Mouse (Mus musculus): ENCODE results near the gene B3gnt3. TPM values are rescaled to one million over a fixed set of nuclear protein-coding genes. Genes with fewer than 3 reads are reported as not detected.

Gene B3gnt3
- polyA plus RNA-seq, 1 experiment from 2014 or later: 0.35 TPM

GRCm38 (mm10) chr8:71660325-71661120, 41.1 kb downstream of the B3gnt3 start:
- Histone ChIP-seq H3K27ac (replicated peaks; ENCODE audit: low read depth, low read length) (no peak overlapping the region), H3K4me1 (ENCODE audit: control insufficient read depth, insufficient read depth, low read length) (no peaks in the 10 kb centered on the region), H3K9me3 (ENCODE audit: control insufficient read depth, low read length) (no peaks in the 10 kb centered on the region), H3K27me3 (ENCODE audit: control insufficient read depth, insufficient read depth, low read length) (peaks cover 42% of the 10 kb centered on the region), H3K9ac (ENCODE audit: low read length) (no peak overlapping the region), H3K36me3 (ENCODE audit: control insufficient read depth, insufficient read depth, low read length) (no peaks in the 10 kb centered on the region), H3K4me3 (ENCODE audit: low read depth, low read length) (no peak overlapping the region), H3K4me2 (ENCODE audit: low read depth, severe bottlenecking) (no peak overlapping the region)
- 0 out of 2 replicates have a peak, but pooled peaks have one; percentile 37 for ATAC-seq (ENCODE audit: insufficient number of reproducible peaks, low FRiP score, low TSS enrichment, low read depth)
- WGBS: 8% methylated on average over 36 of the region's 36 CpGs
- peak; percentile 93 for DNase-seq (ENCODE audit: low spot score)

- no peak for ATAC-seq (ENCODE audit: insufficient number of reproducible peaks, low FRiP score, low TSS enrichment, low read depth)
- Histone ChIP-seq H3K27ac (replicated peaks; ENCODE audit: low read depth, low read length) (no peak overlapping the region), H3K27me3 (ENCODE audit: control insufficient read depth, insufficient read depth, low read length) (peaks cover 50% of the 10 kb centered on the region), H3K9me3 (ENCODE audit: control insufficient read depth, low read length) (no peaks in the 10 kb centered on the region), H3K4me2 (ENCODE audit: low read depth, severe bottlenecking) (no peak overlapping the region), H3K36me3 (ENCODE audit: control insufficient read depth, insufficient read depth, low read length) (no peaks in the 10 kb centered on the region), H3K4me3 (ENCODE audit: low read depth, low read length) (no peak overlapping the region), H3K4me1 (ENCODE audit: control insufficient read depth, insufficient read depth, low read length) (no peaks in the 10 kb centered on the region), H3K9ac (ENCODE audit: low read length) (no peak overlapping the region)
- 77% methylated on average over 1 of the region's 1 CpGs for WGBS
- no peak for DNase-seq (ENCODE audit: low spot score)
Measured at GRCm38 (mm10) chr8:71659751-71660150, 41.8 kb downstream of the B3gnt3 start.

- no peak overlapping the region for H3K9ac ChIP-seq (ENCODE audit: low read length)
- H3K4me1 ChIP-seq (ENCODE audit: control insufficient read depth, insufficient read depth, low read length): no peaks in the 10 kb centered on the region
- WGBS: 33% methylated on average over 17 of the region's 17 CpGs
- peaks cover 57% of the 10 kb centered on the region for H3K27me3 ChIP-seq (ENCODE audit: control insufficient read depth, insufficient read depth, low read length)
- no peak overlapping the region for H3K4me3 ChIP-seq (ENCODE audit: low read depth, low read length)
- no peak for DNase-seq (ENCODE audit: low spot score)
- H3K27ac ChIP-seq (replicated peaks; ENCODE audit: low read depth, low read length): no peak overlapping the region
- no peaks in the 10 kb centered on the region for H3K36me3 ChIP-seq (ENCODE audit: control insufficient read depth, insufficient read depth, low read length)
- no peak for ATAC-seq (ENCODE audit: insufficient number of reproducible peaks, low FRiP score, low TSS enrichment, low read depth)
- H3K4me2 ChIP-seq (ENCODE audit: low read depth, severe bottlenecking): no peak overlapping the region
- H3K9me3 ChIP-seq (ENCODE audit: control insufficient read depth, low read length): no peaks in the 10 kb centered on the region
Measured at GRCm38 (mm10) chr8:71658515-71659049, 43.0 kb downstream of the B3gnt3 start.

- Histone ChIP-seq H3K36me3 (ENCODE audit: control insufficient read depth, insufficient read depth, low read length) (no peaks in the 10 kb centered on the region), H3K9ac (ENCODE audit: low read length) (no peak overlapping the region), H3K27ac (replicated peaks; ENCODE audit: low read depth, low read length) (no peak overlapping the region), H3K4me1 (ENCODE audit: control insufficient read depth, insufficient read depth, low read length) (no peaks in the 10 kb centered on the region), H3K4me3 (ENCODE audit: low read depth, low read length) (no peak overlapping the region), H3K9me3 (ENCODE audit: control insufficient read depth, low read length) (no peaks in the 10 kb centered on the region), H3K4me2 (ENCODE audit: low read depth, severe bottlenecking) (no peak overlapping the region), H3K27me3 (ENCODE audit: control insufficient read depth, insufficient read depth, low read length) (peaks cover 57% of the 10 kb centered on the region)
- ATAC-seq (ENCODE audit: insufficient number of reproducible peaks, low FRiP score, low TSS enrichment, low read depth) (no peak), DNase-seq (ENCODE audit: low spot score) (no peak)
- 19% methylated on average over 9 of the region's 9 CpGs for WGBS
Measured at GRCm38 (mm10) chr8:71657816-71658215, 43.8 kb downstream of the B3gnt3 start.

GRCm38 (mm10) chr8:71654600-71654999, 47.0 kb downstream of the B3gnt3 start:
- H3K4me2 ChIP-seq (ENCODE audit: low read depth, severe bottlenecking): peak overlapping the region; percentile 29; the same call in 1 of the 2 replicates
- peaks cover 44% of the 10 kb centered on the region for H3K27me3 ChIP-seq (ENCODE audit: control insufficient read depth, insufficient read depth, low read length)
- H3K9ac ChIP-seq (ENCODE audit: low read length): no peak overlapping the region
- H3K27ac ChIP-seq (replicated peaks; ENCODE audit: low read depth, low read length): no peak overlapping the region
- 2% methylated on average over 24 of the region's 24 CpGs for WGBS
- no peak overlapping the region for H3K4me3 ChIP-seq (ENCODE audit: low read depth, low read length)
- H3K4me1 ChIP-seq (ENCODE audit: control insufficient read depth, insufficient read depth, low read length): no peaks in the 10 kb centered on the region
- no peaks in the 10 kb centered on the region for H3K9me3 ChIP-seq (ENCODE audit: control insufficient read depth, low read length)
- H3K36me3 ChIP-seq (ENCODE audit: control insufficient read depth, insufficient read depth, low read length): no peaks in the 10 kb centered on the region
- ATAC-seq (ENCODE audit: insufficient number of reproducible peaks, low FRiP score, low TSS enrichment, low read depth) (peak; percentile 27; the same call in 1 of the 2 replicates), DNase-seq (ENCODE audit: low spot score) (peak; percentile 68)

- Histone ChIP-seq H3K27me3 (ENCODE audit: control insufficient read depth, insufficient read depth, low read length) (no peaks in the 10 kb centered on the region), H3K9me3 (ENCODE audit: control insufficient read depth, low read length) (no peaks in the 10 kb centered on the region), H3K4me1 (ENCODE audit: control insufficient read depth, insufficient read depth, low read length) (no peaks in the 10 kb centered on the region), H3K27ac (replicated peaks; ENCODE audit: low read depth, low read length) (no peak overlapping the region), H3K4me2 (ENCODE audit: low read depth, severe bottlenecking) (no peak overlapping the region), H3K9ac (ENCODE audit: low read length) (no peak overlapping the region), H3K4me3 (ENCODE audit: low read depth, low read length) (no peak overlapping the region), H3K36me3 (ENCODE audit: control insufficient read depth, insufficient read depth, low read length) (no peaks in the 10 kb centered on the region)
- ATAC-seq (ENCODE audit: insufficient number of reproducible peaks, low FRiP score, low TSS enrichment, low read depth) (no peak), DNase-seq (ENCODE audit: low spot score) (no peak)
- 87% methylated on average over 9 of the region's 9 CpGs for WGBS
Measured at GRCm38 (mm10) chr8:71645510-71645909, 56.1 kb downstream of the B3gnt3 start.

Other genes starting within 250 kb of the B3gnt3 start
- 38.7 and 43.4 TPM in 2 replicates for gene Abhd8, start 238.1 kb downstream of the B3gnt3 start, polyA plus RNA-seq (2014; fragmentation: Nextera tagmentation; extraction: Ambion mirVana)
- gene Mrpl34, start 236.8 kb downstream of the B3gnt3 start, polyA plus RNA-seq (2014; fragmentation: Nextera tagmentation; extraction: Ambion mirVana): 216 and 231 TPM in 2 replicates
- gene Dda1, start 232.6 kb downstream of the B3gnt3 start, polyA plus RNA-seq (2014; fragmentation: Nextera tagmentation; extraction: Ambion mirVana): 115 TPM in 2 replicates
- 3.0 and 4.2 TPM in 2 replicates for gene Ano8, start 215.8 kb downstream of the B3gnt3 start, polyA plus RNA-seq (2014; fragmentation: Nextera tagmentation; extraction: Ambion mirVana)
- 8.3 and 8.7 TPM in 2 replicates for gene Gtpbp3, start 213.7 kb downstream of the B3gnt3 start, polyA plus RNA-seq (2014; fragmentation: Nextera tagmentation; extraction: Ambion mirVana)
- 57.9 and 58.2 TPM in 2 replicates for gene Plvap, start 190.0 kb downstream of the B3gnt3 start, polyA plus RNA-seq (2014; fragmentation: Nextera tagmentation; extraction: Ambion mirVana)
- gene Ccdc194, start 176.1 kb downstream of the B3gnt3 start, polyA plus RNA-seq (2014; fragmentation: Nextera tagmentation; extraction: Ambion mirVana): 0.30 and 0.71 TPM in 2 replicates
- 1.7 and 1.8 TPM in 2 replicates for gene Bst2, start 164.3 kb downstream of the B3gnt3 start, polyA plus RNA-seq (2014; fragmentation: Nextera tagmentation; extraction: Ambion mirVana)
- 66.5 and 74.2 TPM in 2 replicates for gene Mvb12a, start 158.9 kb downstream of the B3gnt3 start, polyA plus RNA-seq (2014; fragmentation: Nextera tagmentation; extraction: Ambion mirVana)
- 0.27 TPM in 1 of 2 replicates, not detected in the other for gene Tmem221, start 142.9 kb downstream of the B3gnt3 start, polyA plus RNA-seq (2014; fragmentation: Nextera tagmentation; extraction: Ambion mirVana)
- gene Nxnl1, start 135.2 kb downstream of the B3gnt3 start, polyA plus RNA-seq (2014; fragmentation: Nextera tagmentation; extraction: Ambion mirVana): not detected in 2 replicates
- gene Slc27a1, start 132.9 kb downstream of the B3gnt3 start, polyA plus RNA-seq (2014; fragmentation: Nextera tagmentation; extraction: Ambion mirVana): 16.7 and 18.0 TPM in 2 replicates
- 230 and 239 TPM in 2 replicates for gene Pgls, start 109.6 kb downstream of the B3gnt3 start, polyA plus RNA-seq (2014; fragmentation: Nextera tagmentation; extraction: Ambion mirVana)
- gene Fam129c, start 104.1 kb downstream of the B3gnt3 start, polyA plus RNA-seq (2014; fragmentation: Nextera tagmentation; extraction: Ambion mirVana): 2.7 and 3.8 TPM in 2 replicates
- gene Colgalt1, start 90.8 kb downstream of the B3gnt3 start, polyA plus RNA-seq (2014; fragmentation: Nextera tagmentation; extraction: Ambion mirVana): 46.6 and 49.8 TPM in 2 replicates
- gene Unc13a, start 30.0 kb downstream of the B3gnt3 start, polyA plus RNA-seq (2014; fragmentation: Nextera tagmentation; extraction: Ambion mirVana): 0.50 and 0.59 TPM in 2 replicates
- 1.4 and 2.5 TPM in 2 replicates for gene Jak3, start 25.5 kb downstream of the B3gnt3 start, polyA plus RNA-seq (2014; fragmentation: Nextera tagmentation; extraction: Ambion mirVana)
- gene Insl3, start 12.6 kb downstream of the B3gnt3 start, polyA plus RNA-seq (2014; fragmentation: Nextera tagmentation; extraction: Ambion mirVana): not detected in 2 replicates
- gene Fcho1, start 23.9 kb upstream of the B3gnt3 start, polyA plus RNA-seq (2014; fragmentation: Nextera tagmentation; extraction: Ambion mirVana): 2.7 and 3.4 TPM in 2 replicates
- 4.2 and 4.5 TPM in 2 replicates for gene Zfp709, start 180.2 kb upstream of the B3gnt3 start, polyA plus RNA-seq (2014; fragmentation: Nextera tagmentation; extraction: Ambion mirVana)
- 5.4 and 6.7 TPM in 2 replicates for gene Zfp882, start 206.8 kb upstream of the B3gnt3 start, polyA plus RNA-seq (2014; fragmentation: Nextera tagmentation; extraction: Ambion mirVana)
- 34.0 and 39.2 TPM in 2 replicates for gene Zfp617, start 206.8 kb upstream of the B3gnt3 start, polyA plus RNA-seq (2014; fragmentation: Nextera tagmentation; extraction: Ambion mirVana)
- 30.9 and 31.2 TPM in 2 replicates for gene Zfp961, start 249.2 kb upstream of the B3gnt3 start, polyA plus RNA-seq (2014; fragmentation: Nextera tagmentation; extraction: Ambion mirVana)